10 mouse cellular contexts compared by ENCODE assay signal in the genomic region with DNA sequence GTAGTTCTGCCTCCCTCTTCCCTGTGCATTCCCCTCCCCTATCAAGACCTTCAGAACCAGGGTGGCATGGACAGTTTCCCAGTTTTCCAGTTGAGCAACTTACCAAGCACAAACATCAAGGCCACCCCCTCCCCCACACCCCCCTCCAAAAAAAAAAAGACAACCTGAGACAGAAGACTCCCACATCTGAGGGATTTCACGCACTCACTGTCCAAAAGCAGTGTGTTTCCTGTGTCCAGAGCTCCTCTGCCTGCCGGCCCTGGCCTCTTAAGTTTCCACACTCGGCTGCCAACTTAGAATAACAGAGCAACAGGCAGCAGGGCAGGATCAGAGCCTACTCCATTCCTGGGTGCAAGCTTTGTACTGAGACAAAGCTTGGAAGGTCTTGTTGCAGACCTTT.
A peak's percentile ranks its signal among the peaks of the same experiment; 100 is the strongest.
DNase-seq lines count a peak whose midpoint lies in the region; ATAC-seq and TF ChIP-seq lines count a peak whose summit lies in the region.
"Had no signal": no experiment of that assay in that cellular context is flagged by ENCODE, and none has a peak within 500 bp of the region (broad histone marks: within the 10 kb centered on the region; RNA-seq: fewer than 3 reads in every experiment).

No protein-coding gene starts in this region.

- H3K4me3 ChIP-seq in limb, embryonic 15.5 days = no peak overlapping the region
- no peak overlapping the region for H3K4me3 ChIP-seq in limb, embryonic 10.5 days
- H3K4me3 ChIP-seq in kidney, postnatal 0 days (replicated peaks; ENCODE audit: low read depth, low read length) = no peak overlapping the region
- H3K4me3 ChIP-seq in stomach, embryonic 14.5 days (ENCODE audit: low read depth, low read length) = no peak overlapping the region
- no peak overlapping the region for H3K4me3 ChIP-seq in hindbrain, embryonic 16.5 days (ENCODE audit: low read length)

- H3K9ac ChIP-seq in limb, embryonic 15.5 days = no peak overlapping the region
- H3K9ac ChIP-seq in kidney, postnatal 0 days (ENCODE audit: low read depth, low read length) = no peak overlapping the region
- H3K9ac ChIP-seq in stomach, embryonic 14.5 days (replicated peaks; ENCODE audit: low read depth, low read length) = no peak overlapping the region
- no peak overlapping the region for H3K9ac ChIP-seq in hindbrain, embryonic 16.5 days (ENCODE audit: low read depth, low read length)

- no peak overlapping the region for H3K4me2 ChIP-seq in limb, embryonic 15.5 days
- H3K4me2 ChIP-seq in kidney, postnatal 0 days (ENCODE audit: low read length) = no peak overlapping the region
- H3K4me2 ChIP-seq in stomach, embryonic 14.5 days (replicated peaks; ENCODE audit: low read depth, low read length) = no peak overlapping the region
- no peak overlapping the region for H3K4me2 ChIP-seq in hindbrain, embryonic 16.5 days (ENCODE audit: low read length)

- no peak for TF ChIP-seq CTCF in kidney, postnatal 0 days (IDR thresholded peaks at IDR 0.05; ENCODE audit: low read depth)

- no peaks in the 10 kb centered on the region for H3K9me3 ChIP-seq in limb, embryonic 15.5 days
- no peaks in the 10 kb centered on the region for H3K9me3 ChIP-seq in limb, embryonic 10.5 days (replicated peaks)
- no peaks in the 10 kb centered on the region for H3K9me3 ChIP-seq in kidney, postnatal 0 days (replicated peaks; ENCODE audit: low read length)
- H3K9me3 ChIP-seq in stomach, embryonic 14.5 days (ENCODE audit: control insufficient read depth, low read depth, low read length) = no peaks in the 10 kb centered on the region
- H3K9me3 ChIP-seq in hindbrain, embryonic 16.5 days (ENCODE audit: control insufficient read depth, low read length) = no peaks in the 10 kb centered on the region

- no peaks in the 10 kb centered on the region for H3K27me3 ChIP-seq in limb, embryonic 15.5 days
- no peaks in the 10 kb centered on the region for H3K27me3 ChIP-seq in limb, embryonic 10.5 days (ENCODE audit: low read depth, poor library complexity, severe bottlenecking)
- no peaks in the 10 kb centered on the region for H3K27me3 ChIP-seq in kidney, postnatal 0 days (ENCODE audit: insufficient read depth, low read length)
- H3K27me3 ChIP-seq in stomach, embryonic 14.5 days (ENCODE audit: control insufficient read depth, insufficient read depth, low read length) = no peaks in the 10 kb centered on the region
- no peaks in the 10 kb centered on the region for H3K27me3 ChIP-seq in hindbrain, embryonic 16.5 days (replicated peaks; ENCODE audit: control insufficient read depth, insufficient read depth, low read length)

- no peak for DNase-seq in limb, embryonic 10.5 days (ENCODE audit: low spot score)
- DNase-seq in kidney, postnatal 0 days (ENCODE audit: low spot score) = peak; percentile 71
- no peak for DNase-seq in layer of hippocampus, adult 8-10 months (ENCODE audit: low spot score in 2 of 2)
- no peak for DNase-seq in urinary bladder, postnatal 25 days (ENCODE audit: low spot score)
- DNase-seq: midbrain, embryonic 14.5 days; right cerebral cortex, postnatal 14 days had no signal

- 0 out of 2 replicates have a peak, but pooled peaks cover 4% of the 10 kb centered on the region for H3K4me1 ChIP-seq in limb, embryonic 15.5 days
- H3K4me1 ChIP-seq in limb, embryonic 10.5 days = no peaks in the 10 kb centered on the region
- H3K4me1 ChIP-seq in kidney, postnatal 0 days (replicated peaks; ENCODE audit: insufficient read depth, low read length) = no peaks in the 10 kb centered on the region
- H3K4me1 ChIP-seq in stomach, embryonic 14.5 days (ENCODE audit: control insufficient read depth, insufficient read depth, low read length) = no peaks in the 10 kb centered on the region
- H3K4me1 ChIP-seq in hindbrain, embryonic 16.5 days (ENCODE audit: control insufficient read depth, insufficient read depth, low read depth, low read length) = no peaks in the 10 kb centered on the region

- WGBS in limb, embryonic 15.5 days = 67% methylated on average over 3 of the region's 3 CpGs
- WGBS in limb, embryonic 10.5 days = 72% methylated on average over 3 of the region's 3 CpGs
- whole genome bisulfite sequencing in kidney, postnatal 0 days = 15% methylated on average over 3 of the region's 3 CpGs
- WGBS in stomach, embryonic 14.5 days = 52% methylated on average over 3 of the region's 3 CpGs
- 62% methylated on average over 3 of the region's 3 CpGs for WGBS in hindbrain, embryonic 16.5 days

- peaks cover 19% of the 10 kb centered on the region for H3K36me3 ChIP-seq in limb, embryonic 15.5 days
- peaks cover 48% of the 10 kb centered on the region for H3K36me3 ChIP-seq in limb, embryonic 10.5 days
- 0 out of 2 replicates have a peak, but pooled peaks cover 3% of the 10 kb centered on the region for H3K36me3 ChIP-seq in kidney, postnatal 0 days (ENCODE audit: insufficient read depth, low read length)
- H3K36me3 ChIP-seq in stomach, embryonic 14.5 days (ENCODE audit: control insufficient read depth, insufficient read depth, low read length) = peaks cover 4% of the 10 kb centered on the region; the same call in 1 of the 2 replicates
- no peaks in the 10 kb centered on the region; the same call in 1 of the 2 replicates for H3K36me3 ChIP-seq in hindbrain, embryonic 16.5 days (ENCODE audit: control insufficient read depth, insufficient read depth, low read length)

- 0 out of 2 replicates have a peak overlapping the region, but pooled peaks have one; percentile 13 for H3K27ac ChIP-seq in limb, embryonic 15.5 days
- H3K27ac ChIP-seq in limb, embryonic 10.5 days = no peak overlapping the region
- peak overlapping the region; percentile 47 for H3K27ac ChIP-seq in kidney, postnatal 0 days
- peak overlapping the region; percentile 27; the same call in 1 of the 2 replicates for H3K27ac ChIP-seq in stomach, embryonic 14.5 days (ENCODE audit: low read length)
- no peak overlapping the region for H3K27ac ChIP-seq in hindbrain, embryonic 16.5 days (ENCODE audit: low read depth, low read length)

- no peak for ATAC-seq in limb, embryonic 15.5 days (ENCODE audit: insufficient number of reproducible peaks, low FRiP score, low TSS enrichment, low read depth)
- peak; percentile 6; the same call in 1 of the 2 replicates for ATAC-seq in granulocyte monocyte progenitor cell, adult 5-6 weeks (replicated peaks; ENCODE audit: poor library complexity, severe bottlenecking)
- ATAC-seq in kidney, postnatal 0 days (replicated peaks; ENCODE audit: low FRiP score, low read depth) = 0 out of 2 replicates have a peak, but pooled peaks have one; percentile 15
- no peak for ATAC-seq in stomach, embryonic 14.5 days (ENCODE audit: insufficient number of reproducible peaks, insufficient read depth, low FRiP score, low read depth)
- no peak for ATAC-seq in hindbrain, embryonic 16.5 days

Comparison
In these comparisons a context has a peak if more than half of its experiments do, and no peak if none do; other contexts are left out.
1. H3K27ac ChIP-seq: peak in limb, embryonic 15.5 days (single experiment), kidney, postnatal 0 days (single experiment) and stomach, embryonic 14.5 days (single experiment); none in limb, embryonic 10.5 days (single experiment) and hindbrain, embryonic 16.5 days (single experiment).
2. ATAC-seq: peak in granulocyte monocyte progenitor cell, adult 5-6 weeks (single experiment) and kidney, postnatal 0 days (single experiment); none in limb, embryonic 15.5 days (single experiment), stomach, embryonic 14.5 days (single experiment) and hindbrain, embryonic 16.5 days (single experiment).